Comparison of ENCODE assay signal across 21 mouse cellular contexts in genomic region chr13:89708151-89708927, GRCm38 (mm10). TPM values are rescaled to one million over a fixed set of nuclear protein-coding genes. Genes with fewer than 3 reads are reported as not detected.
DNase-seq lines count a peak whose midpoint lies in the region; ATAC-seq and TF ChIP-seq lines count a peak whose summit lies in the region.
"Had no signal": no experiment of that assay in that cellular context is flagged by ENCODE, and none has a peak within 500 bp of the region (broad histone marks: within the 10 kb centered on the region; RNA-seq: fewer than 3 reads in every experiment).

No protein-coding gene starts in this region.

- H3K4me3 ChIP-seq in intestine, embryonic 16.5 days (ENCODE audit: low read length) = no peak overlapping the region
- H3K4me3 ChIP-seq in intestine, embryonic 15.5 days (replicated peaks) = no peak overlapping the region
- H3K4me3 ChIP-seq in lung, embryonic 15.5 days = no peak overlapping the region
- H3K4me3 ChIP-seq in embryonic facial prominence, embryonic 15.5 days (replicated peaks) = no peak overlapping the region
- no peak overlapping the region for H3K4me3 ChIP-seq in limb, embryonic 14.5 days (replicated peaks; ENCODE audit: low read length)
- H3K4me3 ChIP-seq: heart, embryonic 13.5 days; hindbrain, embryonic 13.5 days; layer of hippocampus, adult 2 months; liver, embryonic 12.5 days; stomach, embryonic 15.5 days had no signal

- no peak for DNase-seq in lung, postnatal 4 days
- DNase-seq in limb, embryonic 14.5 days (ENCODE audit: low spot score) = peak; percentile 44
- no peak for DNase-seq in adrenal gland, adult (ENCODE audit: inconsistent age in 2 of 2, low spot score in 1 of 2)
- DNase-seq: adrenal gland, postnatal 36 days; cerebellum, adult 8-10 months; kidney, adult 18-20 months; layer of hippocampus, postnatal 36 days; lung, postnatal 14 days; right cerebral cortex, postnatal 14 days; spleen, adult 18-20 months had no signal

- H3K9me3 ChIP-seq in intestine, embryonic 16.5 days (ENCODE audit: control insufficient read depth, low read length) = no peaks in the 10 kb centered on the region
- H3K9me3 ChIP-seq in intestine, embryonic 15.5 days = no peaks in the 10 kb centered on the region
- no peaks in the 10 kb centered on the region for H3K9me3 ChIP-seq in lung, embryonic 15.5 days
- no peaks in the 10 kb centered on the region for H3K9me3 ChIP-seq in embryonic facial prominence, embryonic 15.5 days (replicated peaks)
- no peaks in the 10 kb centered on the region for H3K9me3 ChIP-seq in limb, embryonic 14.5 days (ENCODE audit: control insufficient read depth, low read length)
- H3K9me3 ChIP-seq: heart, embryonic 13.5 days; hindbrain, embryonic 13.5 days; liver, embryonic 12.5 days; stomach, embryonic 15.5 days had no signal

- H3K27ac ChIP-seq in intestine, embryonic 16.5 days (ENCODE audit: low read length) = no peak overlapping the region
- no peak overlapping the region for H3K27ac ChIP-seq in intestine, embryonic 15.5 days
- H3K27ac ChIP-seq in lung, embryonic 15.5 days = peak overlapping the region; percentile 6; the same call in 1 of the 2 replicates
- peak overlapping the region; percentile 34; the same call in 1 of the 2 replicates for H3K27ac ChIP-seq in embryonic facial prominence, embryonic 15.5 days (replicated peaks)
- 0 out of 2 replicates have a peak overlapping the region, but pooled peaks have one; percentile 15 for H3K27ac ChIP-seq in limb, embryonic 14.5 days (replicated peaks; ENCODE audit: low read depth, low read length)
- H3K27ac ChIP-seq: heart, embryonic 13.5 days; hindbrain, embryonic 13.5 days; layer of hippocampus, adult 2 months; liver, embryonic 12.5 days; stomach, embryonic 15.5 days had no signal

- H3K27me3 ChIP-seq in intestine, embryonic 16.5 days (replicated peaks; ENCODE audit: control insufficient read depth, insufficient read depth, low read length) = no peaks in the 10 kb centered on the region
- H3K27me3 ChIP-seq in intestine, embryonic 15.5 days (replicated peaks) = no peaks in the 10 kb centered on the region
- no peaks in the 10 kb centered on the region for H3K27me3 ChIP-seq in lung, embryonic 15.5 days
- H3K27me3 ChIP-seq in embryonic facial prominence, embryonic 15.5 days = no peaks in the 10 kb centered on the region
- no peaks in the 10 kb centered on the region for H3K27me3 ChIP-seq in limb, embryonic 14.5 days (ENCODE audit: control insufficient read depth, insufficient read depth, low read length)
- H3K27me3 ChIP-seq: CH12.LX; heart, embryonic 13.5 days; hindbrain, embryonic 13.5 days; liver, embryonic 12.5 days; stomach, embryonic 15.5 days had no signal

- H3K36me3 ChIP-seq in intestine, embryonic 16.5 days (ENCODE audit: control insufficient read depth, insufficient read depth, low read length) = no peaks in the 10 kb centered on the region
- 0 out of 2 replicates have a peak, but pooled peaks cover 4% of the 10 kb centered on the region for H3K36me3 ChIP-seq in intestine, embryonic 15.5 days
- H3K36me3 ChIP-seq in lung, embryonic 15.5 days = peaks cover 36% of the 10 kb centered on the region
- peaks cover 22% of the 10 kb centered on the region for H3K36me3 ChIP-seq in embryonic facial prominence, embryonic 15.5 days
- peaks cover 48% of the 10 kb centered on the region for H3K36me3 ChIP-seq in limb, embryonic 14.5 days (ENCODE audit: control insufficient read depth, insufficient read depth, low read length)
- H3K36me3 ChIP-seq: liver, embryonic 12.5 days had no signal

- H3K4me1 ChIP-seq in intestine, embryonic 16.5 days (ENCODE audit: control insufficient read depth, insufficient read depth, low read length) = no peaks in the 10 kb centered on the region
- H3K4me1 ChIP-seq in intestine, embryonic 15.5 days (replicated peaks) = no peaks in the 10 kb centered on the region
- H3K4me1 ChIP-seq in lung, embryonic 15.5 days = no peaks in the 10 kb centered on the region
- no peaks in the 10 kb centered on the region for H3K4me1 ChIP-seq in embryonic facial prominence, embryonic 15.5 days
- H3K4me1 ChIP-seq in limb, embryonic 14.5 days (ENCODE audit: control insufficient read depth, insufficient read depth, low read length) = 0 out of 2 replicates have a peak, but pooled peaks cover 8% of the 10 kb centered on the region
- H3K4me1 ChIP-seq: hindbrain, embryonic 13.5 days; liver, embryonic 12.5 days; stomach, embryonic 15.5 days had no signal

- H3K9ac ChIP-seq in intestine, embryonic 16.5 days (ENCODE audit: low read depth, low read length) = no peak overlapping the region
- H3K9ac ChIP-seq in intestine, embryonic 15.5 days = no peak overlapping the region
- H3K9ac ChIP-seq in lung, embryonic 15.5 days = no peak overlapping the region
- H3K9ac ChIP-seq in embryonic facial prominence, embryonic 15.5 days = no peak overlapping the region
- no peak overlapping the region for H3K9ac ChIP-seq in limb, embryonic 14.5 days (ENCODE audit: low read depth, low read length, severe bottlenecking)
- H3K9ac ChIP-seq: heart, embryonic 13.5 days; hindbrain, embryonic 13.5 days; liver, embryonic 12.5 days; stomach, embryonic 15.5 days had no signal

- 0 out of 2 replicates have a peak, but pooled peaks have one; percentile 51 for ATAC-seq in intestine, embryonic 16.5 days
- no peak for ATAC-seq in intestine, embryonic 15.5 days
- ATAC-seq in lung, embryonic 15.5 days (ENCODE audit: borderline replicate concordance, extremely low read depth, low FRiP score, low TSS enrichment) = peak; percentile 75; the same call in 1 of the 2 replicates
- ATAC-seq in embryonic facial prominence, embryonic 15.5 days (ENCODE audit: insufficient number of reproducible peaks, low FRiP score, low TSS enrichment, low read depth) = peak; percentile 63; the same call in 1 of the 2 replicates
- peak; percentile 70 for ATAC-seq in limb, embryonic 14.5 days (ENCODE audit: low FRiP score, low read depth)
- ATAC-seq: liver, embryonic 12.5 days; midbrain, embryonic 16.5 days had no signal

- no peak overlapping the region for H3K4me2 ChIP-seq in intestine, embryonic 16.5 days (ENCODE audit: low read depth, low read length)
- no peak overlapping the region for H3K4me2 ChIP-seq in intestine, embryonic 15.5 days (replicated peaks)
- H3K4me2 ChIP-seq in lung, embryonic 15.5 days = no peak overlapping the region
- no peak overlapping the region for H3K4me2 ChIP-seq in embryonic facial prominence, embryonic 15.5 days (replicated peaks)
- no peak overlapping the region for H3K4me2 ChIP-seq in limb, embryonic 14.5 days (replicated peaks; ENCODE audit: low read depth, low read length, severe bottlenecking)
- H3K4me2 ChIP-seq: heart, embryonic 13.5 days; hindbrain, embryonic 13.5 days; liver, embryonic 12.5 days; stomach, embryonic 15.5 days had no signal

- no peak for TF ChIP-seq POLR2A in limb, embryonic 14.5 days (IDR thresholded peaks at IDR 0.05; ENCODE audit: borderline replicate concordance, extremely low read depth, insufficient read depth, insufficient read length)

- 63% methylated on average over 7 of the region's 7 CpGs for WGBS in intestine, embryonic 16.5 days
- 58% methylated on average over 7 of the region's 7 CpGs for WGBS in intestine, embryonic 15.5 days
- WGBS in lung, embryonic 15.5 days = 53% methylated on average over 7 of the region's 7 CpGs
- WGBS in embryonic facial prominence, embryonic 15.5 days = 29% methylated on average over 7 of the region's 7 CpGs
- WGBS in limb, embryonic 14.5 days = 29% methylated on average over 7 of the region's 7 CpGs

RNA-seq across cellular contexts. Expression of gene Vcan, which starts 34.0 kb away (rescaled TPM):
- 13.3 and 15.6 TPM in 2 replicates for polyA plus RNA-seq in intestine, embryonic 16.5 days (2015; fragmentation: Nextera tagmentation; extraction: Ambion mirVana)
- polyA plus RNA-seq in intestine, embryonic 15.5 days (2015; fragmentation: Nextera tagmentation; extraction: Ambion mirVana) = 25.8 and 30.9 TPM in 2 replicates
- polyA plus RNA-seq in lung, embryonic 15.5 days (2015; fragmentation: Nextera tagmentation; extraction: Ambion mirVana) = 56.0 and 59.6 TPM in 2 replicates
- 93.5 and 109 TPM in 2 replicates for polyA plus RNA-seq in embryonic facial prominence, embryonic 15.5 days (2015; fragmentation: Nextera tagmentation; extraction: Ambion mirVana)
- polyA plus RNA-seq in limb, embryonic 14.5 days (2012; rRNA removed) = 168 and 208 TPM in 2 replicates
- 116 and 137 TPM in 2 replicates for polyA plus RNA-seq in limb, embryonic 14.5 days (2014; fragmentation: Nextera tagmentation; extraction: Ambion mirVana)

Comparison
In these comparisons a context has a peak if more than half of its experiments do, and no peak if none do; other contexts are left out.
1. H3K27ac ChIP-seq: peak in lung, embryonic 15.5 days (single experiment), embryonic facial prominence, embryonic 15.5 days (single experiment) and limb, embryonic 14.5 days (single experiment); none in intestine, embryonic 16.5 days (single experiment) and intestine, embryonic 15.5 days (single experiment).